Comparison of ENCODE assay signal across 15 mouse cellular contexts in the genomic region with DNA sequence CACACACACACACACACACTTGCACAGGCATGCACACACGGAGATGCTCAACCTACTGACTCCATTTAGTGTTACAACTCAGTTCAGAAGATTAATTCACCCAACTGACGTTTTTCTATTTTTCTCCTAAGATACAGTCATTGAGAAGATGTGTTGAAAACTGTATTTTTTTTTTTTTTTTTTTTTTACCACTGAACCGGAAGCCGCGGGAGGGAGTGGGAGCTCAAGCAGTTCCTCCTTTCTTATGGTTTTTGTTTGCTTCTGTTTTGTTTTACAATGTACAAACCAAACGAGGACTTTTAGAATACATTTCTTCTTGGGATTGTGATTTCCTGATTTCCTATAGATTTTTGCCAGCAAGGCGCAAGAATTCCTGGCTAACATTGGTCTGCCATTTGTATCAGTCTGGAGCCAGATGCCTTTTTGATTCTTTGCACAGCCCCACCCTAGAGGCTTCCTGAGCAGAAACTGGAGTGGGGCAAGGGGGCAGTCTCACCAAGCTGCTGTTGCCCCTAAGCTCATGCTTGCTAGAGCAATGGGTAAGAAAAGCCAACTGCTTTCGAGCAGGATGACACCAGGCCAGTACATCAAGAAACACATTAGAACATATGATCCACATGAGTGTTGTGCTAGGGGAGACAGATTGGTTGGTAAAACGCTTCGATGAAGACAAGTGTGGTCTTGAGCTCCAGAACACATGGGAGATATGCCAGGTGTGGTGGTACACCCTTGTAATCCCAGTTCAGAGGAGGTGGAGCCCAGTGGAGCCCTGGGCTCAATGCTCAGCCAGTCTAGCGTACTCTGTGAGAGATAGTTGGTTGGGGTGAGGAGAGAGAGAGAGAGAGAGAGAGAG. TPM values are rescaled to one million over a fixed set of nuclear protein-coding genes. Genes with fewer than 3 reads are reported as not detected.
DNase-seq lines count a peak whose midpoint lies in the region; ATAC-seq lines count a peak whose summit lies in the region.
"Had no signal": no experiment of that assay in that cellular context is flagged by ENCODE, and none has a peak within 500 bp of the region (broad histone marks: within the 10 kb centered on the region; RNA-seq: fewer than 3 reads in every experiment).

No protein-coding gene starts in this region.

- H3K27ac ChIP-seq in kidney, embryonic 16.5 days (ENCODE audit: low read length): no peak overlapping the region
- H3K27ac ChIP-seq: embryonic facial prominence, embryonic 10.5 days; liver, embryonic 12.5 days had no signal

- H3K4me2 ChIP-seq in kidney, embryonic 16.5 days (replicated peaks; ENCODE audit: low read depth, low read length): no peak overlapping the region
- H3K4me2 ChIP-seq: liver, embryonic 12.5 days had no signal

- DNase-seq in spleen, postnatal 10 days (ENCODE audit: low spot score in 2 of 2): peak; percentile 8 to 19
- no peak for DNase-seq in spleen, postnatal 4 days (ENCODE audit: low spot score in 2 of 2)
- DNase-seq in naive thymus-derived CD4-positive, alpha-beta T cell, adult 2 months (ENCODE audit: low read depth): peak; percentile 62
- peak; percentile 36 to 45 for DNase-seq in thymus, postnatal 36 days
- no peak for DNase-seq in adrenal gland, postnatal 36 days
- DNase-seq in frontal cortex, postnatal 14 days (ENCODE audit: low spot score in 2 of 2): no peak
- DNase-seq: cerebellum, adult 9-10 months; heart, adult 18-20 months; heart, postnatal 36 days; kidney, adult 18-20 months; right cerebral cortex, postnatal 25 days had no signal

- ATAC-seq in common myeloid progenitor, adult 5-6 weeks (replicated peaks; ENCODE audit: low read depth, poor library complexity, severe bottlenecking): peak; percentile 77
- ATAC-seq in kidney, embryonic 16.5 days (ENCODE audit: low FRiP score, low TSS enrichment): no peak
- ATAC-seq: liver, embryonic 12.5 days had no signal

- no peaks in the 10 kb centered on the region for H3K4me1 ChIP-seq in kidney, embryonic 16.5 days (ENCODE audit: insufficient read depth, low read length)
- H3K4me1 ChIP-seq: liver, embryonic 12.5 days had no signal

- no peaks in the 10 kb centered on the region for H3K9me3 ChIP-seq in kidney, embryonic 16.5 days (ENCODE audit: low read length)
- H3K9me3 ChIP-seq: embryonic facial prominence, embryonic 10.5 days; liver, embryonic 12.5 days had no signal

- no peak overlapping the region for H3K4me3 ChIP-seq in kidney, embryonic 16.5 days (ENCODE audit: low read length)
- H3K4me3 ChIP-seq: embryonic facial prominence, embryonic 10.5 days; liver, embryonic 12.5 days had no signal

- no peaks in the 10 kb centered on the region for H3K27me3 ChIP-seq in kidney, embryonic 16.5 days (ENCODE audit: insufficient read depth, low read length)
- H3K27me3 ChIP-seq: liver, embryonic 12.5 days had no signal

- no peak overlapping the region for H3K9ac ChIP-seq in kidney, embryonic 16.5 days (replicated peaks; ENCODE audit: low read length)
- H3K9ac ChIP-seq: liver, embryonic 12.5 days had no signal

- H3K36me3 ChIP-seq in kidney, embryonic 16.5 days (ENCODE audit: insufficient read depth, low read length): no peaks in the 10 kb centered on the region
- H3K36me3 ChIP-seq: embryonic facial prominence, embryonic 10.5 days; liver, embryonic 12.5 days had no signal

- WGBS in kidney, embryonic 16.5 days: 71% methylated on average over 11 of the region's 11 CpGs

RNA-seq across cellular contexts. Expression of gene Dock11, which starts 9.2 kb away (rescaled TPM):
- total RNA-seq in common myeloid progenitor, adult 5-6 weeks (2017): 151 and 155 TPM in 2 replicates
- 10.9 and 12.0 TPM in 2 replicates for polyA plus RNA-seq in kidney, embryonic 16.5 days (2015; fragmentation: Nextera tagmentation; extraction: Ambion mirVana)
- total RNA-seq in adrenal gland, postnatal 36 days (2021): 1 to 10 TPM; 4.9 to 7.3 TPM

Comparison
In these comparisons a context has a peak if more than half of its experiments do, and no peak if none do; other contexts are left out.
1. DNase-seq: peak in spleen, postnatal 10 days (2 of 2), naive thymus-derived CD4-positive, alpha-beta T cell, adult 2 months (single experiment) and thymus, postnatal 36 days (2 of 2); none in spleen, postnatal 4 days (0 of 2), adrenal gland, postnatal 36 days (0 of 2) and frontal cortex, postnatal 14 days (0 of 2).
2. RNA of gene Dock11, which starts 9.2 kb away (total RNA-seq): 151 to 155 TPM in common myeloid progenitor, adult 5-6 weeks; 4.9 to 7.3 TPM in adrenal gland, postnatal 36 days; every median in the first group is over 10 times any median in the second.